Mouse (Mus musculus) MEL (cell line): ENCODE data around the gene Myo18a. TPM values are rescaled to one million over a fixed set of nuclear protein-coding genes. Genes with fewer than 3 reads are reported as not detected.

Experiments
- DNase-seq: peaks from one replicate; pipeline ENCODE4 v3.0.0; 2011; ENCODE audit warnings: low read depth, low spot score
- H3K27ac ChIP-seq: 2 replicates; pipeline ENCODE4 v1.5.1; 2012; ENCODE audit warnings: low read depth, mild to moderate bottlenecking, control low read depth, low read length, moderate library complexity; ENCODE audit not compliant: control insufficient read depth
- H3K27me3 ChIP-seq, 2 experiments: fragments of 150-350 bp in 1 of 2; sonication (generic) in 1 of 2; 2 replicates each; pipeline ENCODE4 v1.6.1; 2012; ENCODE audit warnings: low read length in 2 of 2, mild to moderate bottlenecking in 2 of 2, improper control_type of control experiment in 1 of 2, moderate library complexity in 1 of 2; ENCODE audit not compliant: insufficient read depth in 2 of 2, control insufficient read depth in 1 of 2
- H3K36me3 ChIP-seq, 2 experiments: 2 replicates each; pipeline ENCODE4 v1.6.1; 2012 to 2014; ENCODE audit warnings: low read length in 2 of 2, improper control_type of control experiment in 1 of 2, inconsistent platforms in 1 of 2, mild to moderate bottlenecking in 1 of 2; ENCODE audit not compliant: insufficient read depth in 2 of 2, control insufficient read depth in 1 of 2
- H3K4me1 ChIP-seq, 2 experiments: fragments of 150-350 bp in 1 of 2; sonication (generic) in 1 of 2; 2 replicates each; pipeline ENCODE4 v1.6.1; 2012; ENCODE audit warnings: low read length in 2 of 2, improper control_type of control experiment in 1 of 2, mild to moderate bottlenecking in 1 of 2; ENCODE audit not compliant: insufficient read depth in 2 of 2, control insufficient read depth in 1 of 2
- H3K4me3 ChIP-seq, 2 experiments: fragments of 150-350 bp in 1 of 2; sonication (generic) in 1 of 2; 2 replicates each; pipeline ENCODE4 v1.5.1; 2012; ENCODE audit warnings: low read depth in 2 of 2, low read length in 2 of 2, mild to moderate bottlenecking in 2 of 2, moderate library complexity in 2 of 2, control low read depth in 1 of 2, improper control_type of control experiment in 1 of 2; ENCODE audit not compliant: control insufficient read depth in 1 of 2, insufficient read depth in 1 of 2
- H3K79me2 ChIP-seq: 2 replicates; pipeline ENCODE4 v1.6.1; 2012; ENCODE audit warnings: mild to moderate bottlenecking, low read length, moderate library complexity; ENCODE audit not compliant: control insufficient read depth, poor library complexity, insufficient read depth
- H3K9ac ChIP-seq: 2 replicates; pipeline ENCODE4 v1.6.1; 2012; ENCODE audit warnings: low read depth, mild to moderate bottlenecking, control low read depth, low read length, moderate library complexity; ENCODE audit not compliant: control insufficient read depth, poor library complexity, severe bottlenecking
- H3K9me3 ChIP-seq: fragments of 150-350 bp; sonication (generic); replicated peaks from 2 replicates; pipeline ENCODE4 v1.6.1; 2012; ENCODE audit warnings: mild to moderate bottlenecking, low read length, improper control_type of control experiment, moderate library complexity; ENCODE audit not compliant: insufficient read depth
- BHLHE40 ChIP-seq: IDR thresholded peaks from 2 replicates; pipeline ENCODE4 v1.6.1; 2012; ENCODE audit warnings: low read depth, mild to moderate bottlenecking, inconsistent platforms, low read length, improper control_type of control experiment, borderline replicate concordance
- CHD1 ChIP-seq: IDR thresholded peaks from 2 replicates; pipeline ENCODE4 v1.6.1; 2012; ENCODE audit warnings: low read depth, mild to moderate bottlenecking, inconsistent platforms, low read length, improper control_type of control experiment
- CHD2 ChIP-seq: IDR thresholded peaks from 2 replicates; pipeline ENCODE4 v1.6.1; 2011; ENCODE audit warnings: low read length, improper control_type of control experiment
- EP300 ChIP-seq, 2 experiments: IDR thresholded peaks; 2 replicates each; pipeline ENCODE4 v1.6.1; 2011; ENCODE audit warnings: improper control_type of control experiment in 2 of 2, low read length in 2 of 2, low read depth in 1 of 2, mild to moderate bottlenecking in 1 of 2
- GATA1 ChIP-seq: IDR thresholded peaks from 2 replicates; pipeline ENCODE4 v1.6.1; 2011; ENCODE audit warnings: low read depth, low read length, improper control_type of control experiment
- HCFC1 ChIP-seq: IDR thresholded peaks from 2 replicates; pipeline ENCODE4 v1.6.1; 2012; ENCODE audit warnings: low read depth, mild to moderate bottlenecking, inconsistent platforms, low read length, improper control_type of control experiment, moderate library complexity
- JUND ChIP-seq: IDR thresholded peaks from 2 replicates; pipeline ENCODE4 v1.6.1; 2011; ENCODE audit warnings: low read depth, mild to moderate bottlenecking, improper control_type of control experiment, low read length
- KAT2A ChIP-seq: conservative IDR thresholded peaks from 2 replicates; pipeline ENCODE4 v1.6.1; 2012; ENCODE audit warnings: low read depth, low read length, improper control_type of control experiment, inconsistent platforms
- MAZ ChIP-seq: IDR thresholded peaks from 2 replicates; pipeline ENCODE4 v1.6.1; 2012; ENCODE audit warnings: low read depth, mild to moderate bottlenecking, inconsistent platforms, low read length, improper control_type of control experiment
- MEF2A ChIP-seq: IDR thresholded peaks from 2 replicates; pipeline ENCODE4 v1.6.1; 2014; ENCODE audit warnings: low read depth, mild to moderate bottlenecking, inconsistent platforms, low read length, improper control_type of control experiment; ENCODE audit not compliant: poor library complexity, insufficient replicate concordance, severe bottlenecking; ENCODE audit errors: extremely low read depth
- MXI1 ChIP-seq: IDR thresholded peaks from 2 replicates; pipeline ENCODE4 v1.6.1; 2011; ENCODE audit warnings: mild to moderate bottlenecking, low read depth, low read length, improper control_type of control experiment
- MYB ChIP-seq: IDR thresholded peaks from 2 replicates; pipeline ENCODE4 v1.6.1; 2011; ENCODE audit warnings: mild to moderate bottlenecking, low read depth, low read length, improper control_type of control experiment
- NRF1 ChIP-seq: IDR thresholded peaks from 2 replicates; pipeline ENCODE4 v1.6.1; 2014; ENCODE audit warnings: low read depth, mild to moderate bottlenecking, inconsistent platforms, low read length, improper control_type of control experiment, moderate library complexity; ENCODE audit not compliant: poor library complexity, insufficient read depth, severe bottlenecking
- POLR2AphosphoS2 ChIP-seq: IDR thresholded peaks from 2 replicates; pipeline ENCODE4 v1.6.1; 2011; ENCODE audit warnings: low read length, improper control_type of control experiment
- POLR2AphosphoS5 ChIP-seq: IDR thresholded peaks from 2 replicates; pipeline ENCODE4 v1.6.1; 2012; ENCODE audit warnings: low read depth, borderline replicate concordance, mild to moderate bottlenecking, inconsistent platforms, low read length, moderate library complexity, mixed read lengths
- SIN3A ChIP-seq: IDR thresholded peaks from 2 replicates; pipeline ENCODE4 v1.6.1; 2012; ENCODE audit warnings: low read length, improper control_type of control experiment, inconsistent platforms
- SMC3 ChIP-seq: IDR thresholded peaks from 2 replicates; pipeline ENCODE4 v1.6.1; 2011; ENCODE audit warnings: low read depth, low read length, improper control_type of control experiment
- TCF12 ChIP-seq: IDR thresholded peaks from 2 replicates; pipeline ENCODE4 v1.6.1; 2014; ENCODE audit warnings: low read depth, mild to moderate bottlenecking, inconsistent platforms, low read length, improper control_type of control experiment, moderate library complexity
- UBTF ChIP-seq: IDR thresholded peaks from 2 replicates; pipeline ENCODE4 v1.6.1; 2012; ENCODE audit warnings: low read depth, mild to moderate bottlenecking, inconsistent platforms, low read length, improper control_type of control experiment, moderate library complexity, borderline replicate concordance; ENCODE audit not compliant: insufficient read depth
- ZNF384 ChIP-seq: IDR thresholded peaks from 2 replicates; pipeline ENCODE4 v1.6.1; 2012; ENCODE audit warnings: low read depth, mild to moderate bottlenecking, inconsistent platforms, low read length, improper control_type of control experiment
- polyA plus RNA-seq, 2 experiments: library from polyadenylated mRNA; stranded (reverse) in 1 of 2; unstranded in 1 of 2; fragments of >175 nt in 1 of 2; fragments of >200 nt in 1 of 2; gene quantifications; 2 replicates each; pipeline versions ENCODE4 v1.2.1 to v1.2.4; 2012; ENCODE audit warnings: low replicate concordance in 2 of 2, low read depth in 1 of 2; ENCODE audit not compliant: insufficient read length in 2 of 2, insufficient read depth in 1 of 2, missing spikeins in 1 of 2
- total RNA-seq: library from RNA; depleted of rRNA; stranded (reverse); fragments of 300-350 nt; gene quantifications from 2 replicates; pipeline ENCODE4 v1.2.3, GENCODE M21; 2012

Myo18a gene
- total and polyA plus RNA-seq, 3 experiments = 13.1 to 18.0 TPM; not detected in 1

GRCm38 (mm10) chr11:77906097-77906687 lies 143.1 kb downstream of the Myo18a start:
- peak; percentile 36 for DNase-seq
- Histone ChIP-seq H3K4me1 (peaks cover 0 to 4% of the 10 kb centered on the region in 2 experiments; a peak in 1 of 4 replicates), H3K27me3 (peaks cover 38 to 48% of the 10 kb centered on the region in 2 experiments), H3K4me3 (no peak overlapping the region), H3K9me3 (no peaks in the 10 kb centered on the region), H3K79me2 (no peaks in the 10 kb centered on the region), H3K27ac (no peak overlapping the region)
- TF ChIP-seq SMC3 = no peak
- TF ChIP-seq MAZ = no peak
- no peak for TF ChIP-seq BHLHE40
- TF ChIP-seq MXI1 = no peak
- no peak for TF ChIP-seq CHD2
- TF ChIP-seq CHD1 = no peak
- peak in 1 of 2 experiments; percentile 43; a peak in 1 of 4 replicates for TF ChIP-seq EP300 (IDR thresholded peaks at IDR 0.05; ENCODE audit: low read depth in 1 of 2, low read length in 2 of 2)
- TF ChIP-seq TCF12 = no peak
- TF ChIP-seq MEF2A = no peak
- no peak for TF ChIP-seq JUND
- no peak for TF ChIP-seq SIN3A
- TF ChIP-seq NRF1 = no peak
- TF ChIP-seq ZNF384 = peak; percentile 93
- no peak for TF ChIP-seq HCFC1
- no peak for TF ChIP-seq POLR2AphosphoS5
- no peak for TF ChIP-seq MYB
- TF ChIP-seq POLR2AphosphoS2 = no peak
- TF ChIP-seq GATA1 = peak; percentile 48
- TF ChIP-seq KAT2A = no peak
- TF ChIP-seq UBTF = no peak
- TF ChIP-seq, all 39 proteins: peak for 3
- Histone ChIP-seq H3K36me3 (peaks cover 0 to 3% of the 10 kb centered on the region in 2 experiments; a peak in 1 of 4 replicates), H3K9ac (no peak overlapping the region)
